Mouse (Mus musculus) spleen, postnatal 36 days (tissue): Measurements from ENCODE around the gene Usp3.

Experiments
- DNase-seq, 2 experiments: peaks; one replicate each; pipeline ENCODE4 v3.0.0; 2022; ENCODE audit warnings: low spot score in 2 of 2, mixed read lengths in 1 of 2

Gene Usp3

GRCm38 (mm10) chr9:66592708-66593612, at the start of gene Usp3:
TSS of gene Usp3 (minus strand) at chr9:66593142.
- peak; percentile 94 to 96 for DNase-seq

GRCm38 (mm10) chr9:66640491-66640890, 47.5 kb upstream of the Usp3 start:
- no peak for DNase-seq

- no peak for DNase-seq
Measured at GRCm38 (mm10) chr9:66639626-66640025, 46.7 kb upstream of the Usp3 start.

GRCm38 (mm10) chr9:66632441-66632840, 39.5 kb upstream of the Usp3 start:
- no peak for DNase-seq

- no peak for DNase-seq
Measured at GRCm38 (mm10) chr9:66630931-66631330, 38.0 kb upstream of the Usp3 start.

- DNase-seq, result no peak
Measured at GRCm38 (mm10) chr9:66626661-66627060, 33.7 kb upstream of the Usp3 start.

GRCm38 (mm10) chr9:66625974-66626530, 33.1 kb upstream of the Usp3 start:
- no peak for DNase-seq

GRCm38 (mm10) chr9:66624873-66625272, 31.9 kb upstream of the Usp3 start:
- DNase-seq, result no peak

GRCm38 (mm10) chr9:66623627-66624026, 30.7 kb upstream of the Usp3 start:
- DNase-seq, result no peak

GRCm38 (mm10) chr9:66620581-66620981, 27.6 kb upstream of the Usp3 start:
- DNase-seq, result peak; percentile 49 to 62

- DNase-seq, result no peak
Measured at GRCm38 (mm10) chr9:66620055-66620454, 27.1 kb upstream of the Usp3 start.

- DNase-seq, result no peak
Measured at GRCm38 (mm10) chr9:66617812-66618211, 24.9 kb upstream of the Usp3 start.

- DNase-seq, result no peak
Measured at GRCm38 (mm10) chr9:66616858-66617257, 23.9 kb upstream of the Usp3 start.

- DNase-seq, result peak; percentile 71 to 75
Measured at GRCm38 (mm10) chr9:66615141-66615540, 22.2 kb upstream of the Usp3 start.

- DNase-seq, result no peak
Measured at GRCm38 (mm10) chr9:66614547-66614946, 21.6 kb upstream of the Usp3 start.

GRCm38 (mm10) chr9:66613667-66614066, 20.7 kb upstream of the Usp3 start:
- DNase-seq, result no peak

GRCm38 (mm10) chr9:66611478-66612093, 18.6 kb upstream of the Usp3 start:
- DNase-seq, result peak; percentile 77 to 82

GRCm38 (mm10) chr9:66608817-66609345, 15.9 kb upstream of the Usp3 start:
- DNase-seq, result no peak

- no peak for DNase-seq
Measured at GRCm38 (mm10) chr9:66606851-66607250, 13.9 kb upstream of the Usp3 start.

GRCm38 (mm10) chr9:66605876-66606750, 13.2 kb upstream of the Usp3 start:
- DNase-seq, result no peak
